ENCODE assay signal across 9 mouse cellular contexts in genomic region chr1:138123866-138124265, GRCm38 (mm10). TPM values are rescaled to one million over a fixed set of nuclear protein-coding genes. Genes with fewer than 3 reads are reported as not detected.
A peak's percentile ranks its signal among the peaks of the same experiment; 100 is the strongest.
DNase-seq lines count a peak whose midpoint lies in the region; ATAC-seq and TF ChIP-seq lines count a peak whose summit lies in the region.
"Had no signal": no experiment of that assay in that cellular context is flagged by ENCODE, and none has a peak within 500 bp of the region (broad histone marks: within the 10 kb centered on the region; RNA-seq: fewer than 3 reads in every experiment).

No protein-coding gene starts in this region.

- H3K4me2 ChIP-seq in forebrain, embryonic 14.5 days (ENCODE audit: low read length), result no peak overlapping the region
- no peak overlapping the region for H3K4me2 ChIP-seq in forebrain, embryonic 13.5 days
- H3K4me2 ChIP-seq in intestine, embryonic 16.5 days (ENCODE audit: low read depth, low read length), result no peak overlapping the region
- H3K4me2 ChIP-seq: hindbrain, embryonic 13.5 days had no signal

- no peak for TF ChIP-seq CTCF in lung, adult 2 months (IDR thresholded peaks at IDR 0.05; ENCODE audit: insufficient read depth, low read length)

- 38% methylated on average over 3 of the region's 3 CpGs for WGBS in forebrain, embryonic 14.5 days
- WGBS in forebrain, embryonic 13.5 days, result 43% methylated on average over 3 of the region's 3 CpGs
- 40% methylated on average over 3 of the region's 3 CpGs for WGBS in lung, adult 2 months
- 40% methylated on average over 3 of the region's 3 CpGs for WGBS in intestine, embryonic 16.5 days

- no peaks in the 10 kb centered on the region for H3K27me3 ChIP-seq in forebrain, embryonic 14.5 days (replicated peaks; ENCODE audit: control insufficient read depth, insufficient read depth, low read length)
- no peaks in the 10 kb centered on the region for H3K27me3 ChIP-seq in forebrain, embryonic 13.5 days
- no peaks in the 10 kb centered on the region for H3K27me3 ChIP-seq in intestine, embryonic 16.5 days (replicated peaks; ENCODE audit: control insufficient read depth, insufficient read depth, low read length)
- H3K27me3 ChIP-seq: hindbrain, embryonic 13.5 days had no signal

- no peaks in the 10 kb centered on the region for H3K36me3 ChIP-seq in forebrain, embryonic 14.5 days (ENCODE audit: control insufficient read depth, insufficient read depth, low read length)
- no peaks in the 10 kb centered on the region for H3K36me3 ChIP-seq in forebrain, embryonic 13.5 days (ENCODE audit: poor library complexity, severe bottlenecking)
- H3K36me3 ChIP-seq in intestine, embryonic 16.5 days (ENCODE audit: control insufficient read depth, insufficient read depth, low read length), result no peaks in the 10 kb centered on the region
- H3K36me3 ChIP-seq: hindbrain, embryonic 13.5 days had no signal

- peak; percentile 22 for DNase-seq in forebrain, embryonic 14.5 days (ENCODE audit: low spot score)
- DNase-seq in lung, postnatal 14 days, result peak; percentile 8
- DNase-seq in lung, adult 2 months, result no peak
- DNase-seq in NIH3T3 (ENCODE audit: low read depth), result peak; percentile 61
- no peak for DNase-seq in heart, postnatal 25 days (ENCODE audit: low spot score)

- no peak overlapping the region for H3K4me3 ChIP-seq in forebrain, embryonic 14.5 days (ENCODE audit: low read depth, low read length)
- no peak overlapping the region for H3K4me3 ChIP-seq in forebrain, embryonic 13.5 days
- H3K4me3 ChIP-seq in lung, adult 2 months (replicated peaks; ENCODE audit: extremely low read depth, low read depth, low read length), result no peak overlapping the region
- no peak overlapping the region for H3K4me3 ChIP-seq in intestine, embryonic 16.5 days (ENCODE audit: low read length)
- H3K4me3 ChIP-seq: hindbrain, embryonic 13.5 days had no signal

- ATAC-seq in forebrain, embryonic 14.5 days, result no peak
- no peak for ATAC-seq in forebrain, embryonic 13.5 days
- ATAC-seq in megakaryocyte progenitor cell, adult 5-6 weeks (replicated peaks; ENCODE audit: poor library complexity), result peak; percentile 62
- ATAC-seq in intestine, embryonic 16.5 days, result no peak

- H3K9me3 ChIP-seq in forebrain, embryonic 14.5 days (replicated peaks; ENCODE audit: control insufficient read depth, low read length), result no peaks in the 10 kb centered on the region
- H3K9me3 ChIP-seq in forebrain, embryonic 13.5 days (replicated peaks), result no peaks in the 10 kb centered on the region
- H3K9me3 ChIP-seq in intestine, embryonic 16.5 days (ENCODE audit: control insufficient read depth, low read length), result no peaks in the 10 kb centered on the region
- H3K9me3 ChIP-seq: hindbrain, embryonic 13.5 days had no signal

- no peak for TF ChIP-seq POLR2A in lung, adult 2 months (IDR thresholded peaks at IDR 0.05; ENCODE audit: borderline replicate concordance, extremely low read depth, low read depth, low read length)

- H3K4me1 ChIP-seq in forebrain, embryonic 14.5 days (ENCODE audit: control insufficient read depth, insufficient read depth, low read length), result no peaks in the 10 kb centered on the region
- H3K4me1 ChIP-seq in forebrain, embryonic 13.5 days, result no peaks in the 10 kb centered on the region
- H3K4me1 ChIP-seq in lung, adult 2 months (ENCODE audit: control insufficient read depth, insufficient read depth, low read length), result no peaks in the 10 kb centered on the region
- H3K4me1 ChIP-seq in intestine, embryonic 16.5 days (ENCODE audit: control insufficient read depth, insufficient read depth, low read length), result no peaks in the 10 kb centered on the region
- H3K4me1 ChIP-seq: hindbrain, embryonic 13.5 days had no signal

- no peak overlapping the region for H3K27ac ChIP-seq in forebrain, embryonic 14.5 days (ENCODE audit: low read depth, low read length)
- no peak overlapping the region for H3K27ac ChIP-seq in forebrain, embryonic 13.5 days
- H3K27ac ChIP-seq in intestine, embryonic 16.5 days (ENCODE audit: low read length), result no peak overlapping the region
- H3K27ac ChIP-seq: hindbrain, embryonic 13.5 days had no signal

- intact Hi-C loops in heart, postnatal 25 days (cut with DNase I), result no loop called here

- H3K9ac ChIP-seq in forebrain, embryonic 14.5 days (ENCODE audit: low read length), result no peak overlapping the region
- no peak overlapping the region for H3K9ac ChIP-seq in forebrain, embryonic 13.5 days
- H3K9ac ChIP-seq in intestine, embryonic 16.5 days (ENCODE audit: low read depth, low read length), result no peak overlapping the region
- H3K9ac ChIP-seq: hindbrain, embryonic 13.5 days had no signal

RNA-seq across cellular contexts. Expression of gene Ptprc, which starts 51.6 kb away (rescaled TPM):
- 0.74 and 0.88 TPM in 2 replicates for polyA plus RNA-seq in forebrain, embryonic 14.5 days (2014; fragmentation: Nextera tagmentation; extraction: Ambion mirVana)
- polyA plus RNA-seq in forebrain, embryonic 13.5 days (2015; fragmentation: Nextera tagmentation; extraction: Ambion mirVana), result 0.43 and 0.98 TPM in 2 replicates
- 37.0 and 38.1 TPM in 2 replicates for polyA plus RNA-seq in lung, adult 2 months (2012; rRNA removed)
- 125 and 141 TPM in 2 replicates for total RNA-seq in megakaryocyte progenitor cell, adult 5-6 weeks (2015)
- total RNA-seq in megakaryocyte progenitor cell, adult 5-6 weeks (2017), result 142 and 173 TPM in 2 replicates
- polyA plus RNA-seq in intestine, embryonic 16.5 days (2015; fragmentation: Nextera tagmentation; extraction: Ambion mirVana), result 4.8 and 5.1 TPM in 2 replicates
- total RNA-seq in heart, postnatal 25 days (2021), result 1 to 10 TPM; 4.1 to 6.0 TPM

Comparison
In these comparisons a context has a peak if more than half of its experiments do, and no peak if none do; other contexts are left out.
1. DNase-seq: peak in forebrain, embryonic 14.5 days (single experiment), lung, postnatal 14 days (single experiment) and NIH3T3 (single experiment); none in lung, adult 2 months (single experiment) and heart, postnatal 25 days (single experiment).